Mouse (Mus musculus): ENCODE measurements around the gene Fiz1. TPM values are rescaled to one million over a fixed set of nuclear protein-coding genes. Genes with fewer than 3 reads are reported as not detected.

The Fiz1 gene
- polyA plus RNA-seq, 1 experiment from 2014 or later: 30.0 TPM

DNA sequence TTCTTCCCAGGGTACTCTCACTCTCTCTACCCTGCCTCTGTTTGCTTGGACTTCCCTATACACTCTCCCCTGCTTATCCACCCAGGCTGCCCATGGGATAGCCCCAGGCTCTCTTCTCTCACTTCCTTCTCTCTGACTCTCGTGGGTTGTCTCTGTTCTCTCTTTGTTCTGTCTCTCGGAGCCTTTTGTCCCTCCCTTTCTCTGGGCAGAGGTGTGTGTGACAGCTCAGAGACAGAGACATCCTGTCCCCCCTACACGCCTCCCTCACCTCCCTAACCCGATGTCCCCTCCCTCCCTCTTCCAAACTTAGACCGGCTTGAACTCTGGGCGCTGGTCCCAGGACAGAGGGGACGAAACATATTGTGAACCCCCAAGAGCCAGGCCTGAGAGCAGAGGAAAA is 42.8 kb downstream of the Fiz1 start:
- H3K9ac ChIP-seq: no peak overlapping the region
- WGBS: 34% methylated on average over 7 of the region's 7 CpGs
- ATAC-seq (ENCODE audit: low FRiP score) (no peak), DNase-seq (ENCODE audit: low spot score) (no peak)
- no peaks in the 10 kb centered on the region for H3K27me3 ChIP-seq (ENCODE audit: control insufficient read depth, insufficient read depth, low read length)
- H3K4me2 ChIP-seq (replicated peaks): no peak overlapping the region
- no peaks in the 10 kb centered on the region for H3K9me3 ChIP-seq (ENCODE audit: control insufficient read depth, low read length)
- H3K4me3 ChIP-seq (replicated peaks; ENCODE audit: low read length): no peak overlapping the region
- H3K27ac ChIP-seq: no peak overlapping the region
- H3K36me3 ChIP-seq (replicated peaks; ENCODE audit: control insufficient read depth, insufficient read depth): no peaks in the 10 kb centered on the region
- H3K4me1 ChIP-seq (replicated peaks; ENCODE audit: control insufficient read depth, insufficient read depth, low read length): no peaks in the 10 kb centered on the region

DNA sequence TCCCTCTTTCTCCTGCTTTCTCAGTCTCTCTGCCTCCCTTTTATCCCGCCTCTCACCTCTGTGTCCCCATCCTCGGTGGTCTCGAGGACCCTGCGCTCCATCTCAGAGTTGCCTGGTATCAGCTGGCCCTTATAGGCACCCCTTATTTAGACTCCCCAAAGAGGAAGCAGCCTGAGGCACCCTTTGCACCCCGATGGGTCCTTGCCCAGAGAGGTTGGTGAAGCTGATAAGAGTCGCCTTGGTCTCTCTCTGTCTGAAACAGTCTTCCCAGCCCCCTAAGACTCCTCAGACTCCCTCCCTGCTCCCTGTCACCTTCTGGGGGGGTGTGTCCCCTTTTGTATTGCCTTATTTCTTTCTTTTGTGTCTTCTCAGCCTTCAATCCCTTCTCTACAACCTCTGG is 43.4 kb downstream of the Fiz1 start, which contains the start of gene Sbk3:
TSS of gene Sbk3 (minus strand) at position 101 of the 400 bp plus-strand sequence.
- DNase-seq (ENCODE audit: low spot score): no peak
- 37% methylated on average over 6 of the region's 6 CpGs for WGBS
- Histone ChIP-seq H3K4me1 (replicated peaks; ENCODE audit: control insufficient read depth, insufficient read depth, low read length) (no peaks in the 10 kb centered on the region), H3K27me3 (ENCODE audit: control insufficient read depth, insufficient read depth, low read length) (no peaks in the 10 kb centered on the region), H3K9ac (no peak within 1 kb of the TSS), H3K9me3 (ENCODE audit: control insufficient read depth, low read length) (no peaks in the 10 kb centered on the region), H3K36me3 (replicated peaks; ENCODE audit: control insufficient read depth, insufficient read depth) (no peaks in the 10 kb centered on the region), H3K4me3 (replicated peaks; ENCODE audit: low read length) (no peak within 1 kb of the TSS), H3K27ac (no peak within 1 kb of the TSS), H3K4me2 (replicated peaks) (no peak within 1 kb of the TSS)
- ATAC-seq (ENCODE audit: low FRiP score): no peak

DNA sequence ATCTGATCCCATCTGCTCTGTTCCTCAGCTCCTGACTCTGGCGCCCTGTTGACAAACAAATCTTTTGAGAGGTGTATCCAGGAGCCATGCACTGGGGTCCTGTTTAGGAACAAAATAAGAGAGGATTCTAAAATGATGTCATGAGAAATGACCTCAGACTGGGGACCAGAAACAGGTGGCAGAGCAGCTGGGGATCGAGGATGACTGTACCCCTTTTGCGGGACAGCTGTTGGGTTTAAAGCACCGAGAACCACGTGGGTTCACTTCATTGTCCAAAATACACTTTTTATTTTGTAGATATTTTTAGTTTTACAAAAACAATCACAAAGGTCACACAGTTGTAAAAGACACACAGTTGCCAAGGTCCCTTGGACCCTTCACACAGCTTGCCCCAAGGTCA is 49.5 kb downstream of the Fiz1 start:
- WGBS: 84% methylated on average over 5 of the region's 5 CpGs

DNA sequence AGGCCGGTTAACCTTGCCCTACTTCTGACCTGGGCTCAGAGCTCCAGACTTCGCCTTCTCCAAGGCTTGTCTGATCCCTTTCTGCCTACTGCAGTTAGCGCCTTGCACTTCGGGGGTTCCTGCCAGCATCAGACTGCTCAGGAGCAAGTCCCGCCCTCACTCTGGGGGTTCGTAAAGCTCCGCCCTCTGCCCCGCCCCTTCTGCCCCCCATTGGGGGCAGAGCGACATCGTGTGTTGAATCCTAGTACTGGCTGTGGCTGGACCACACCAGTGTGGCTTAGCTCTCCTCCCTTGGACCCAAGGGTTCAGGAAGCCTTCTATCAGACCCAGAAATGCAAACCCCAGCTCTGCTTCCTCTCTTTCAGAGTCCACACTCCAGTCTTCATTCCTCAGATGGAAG is 50.2 kb downstream of the Fiz1 start, which contains the start of gene Sbk2:
TSS of gene Sbk2 (minus strand) at position 135 of the 400 bp plus-strand sequence.
- 7% methylated on average over 10 of the region's 10 CpGs for WGBS
- ATAC-seq (ENCODE audit: low FRiP score) (peak; percentile 64; the same call in 1 of the 2 replicates), DNase-seq (ENCODE audit: low spot score) (peak; percentile 44)
- Histone ChIP-seq H3K36me3 (replicated peaks; ENCODE audit: control insufficient read depth, insufficient read depth) (no peaks in the 10 kb centered on the region), H3K4me3 (replicated peaks; ENCODE audit: low read length) (no peak within 1 kb of the TSS), H3K9ac (no peak within 1 kb of the TSS), H3K4me2 (replicated peaks) (no peak within 1 kb of the TSS), H3K27ac (no peak within 1 kb of the TSS), H3K27me3 (ENCODE audit: control insufficient read depth, insufficient read depth, low read length) (no peaks in the 10 kb centered on the region), H3K9me3 (ENCODE audit: control insufficient read depth, low read length) (no peaks in the 10 kb centered on the region), H3K4me1 (replicated peaks; ENCODE audit: control insufficient read depth, insufficient read depth, low read length) (no peaks in the 10 kb centered on the region)

More for the DNA sequence above, 49.5 kb downstream of the Fiz1 start:
- no peaks in the 10 kb centered on the region for H3K36me3 ChIP-seq (replicated peaks; ENCODE audit: control insufficient read depth, insufficient read depth)
- no peak overlapping the region for H3K4me2 ChIP-seq (replicated peaks)
- H3K4me3 ChIP-seq (replicated peaks; ENCODE audit: low read length): no peak overlapping the region
- ATAC-seq (ENCODE audit: low FRiP score) (no peak), DNase-seq (ENCODE audit: low spot score) (no peak)
- no peaks in the 10 kb centered on the region for H3K27me3 ChIP-seq (ENCODE audit: control insufficient read depth, insufficient read depth, low read length)
- no peak overlapping the region for H3K9ac ChIP-seq
- no peak overlapping the region for H3K27ac ChIP-seq
- no peaks in the 10 kb centered on the region for H3K9me3 ChIP-seq (ENCODE audit: control insufficient read depth, low read length)
- no peaks in the 10 kb centered on the region for H3K4me1 ChIP-seq (replicated peaks; ENCODE audit: control insufficient read depth, insufficient read depth, low read length)

DNA sequence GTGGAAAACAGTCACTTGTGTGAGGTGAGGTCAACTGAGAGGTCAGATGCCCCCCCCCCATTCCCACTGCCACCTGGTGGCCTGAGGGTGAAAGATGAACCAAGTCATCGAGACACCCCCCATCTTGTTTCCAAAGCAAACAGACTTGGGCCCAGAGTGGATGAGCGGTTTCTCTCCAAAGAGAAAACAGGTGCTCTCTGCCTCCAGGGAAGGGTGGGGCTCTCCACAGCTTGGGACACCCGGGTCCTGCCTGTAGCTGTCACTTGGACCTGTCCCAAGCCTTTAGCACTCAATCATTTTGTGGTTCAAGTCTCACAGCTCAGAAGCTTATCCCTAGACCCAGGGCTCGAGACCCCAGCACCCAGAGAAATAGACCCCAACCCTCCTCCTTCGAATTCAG is 51.0 kb downstream of the Fiz1 start:
- DNase-seq (ENCODE audit: low spot score) (peak; percentile 19), ATAC-seq (ENCODE audit: low FRiP score) (no peak)
- Histone ChIP-seq H3K27me3 (ENCODE audit: control insufficient read depth, insufficient read depth, low read length) (no peaks in the 10 kb centered on the region), H3K4me1 (replicated peaks; ENCODE audit: control insufficient read depth, insufficient read depth, low read length) (no peaks in the 10 kb centered on the region), H3K9me3 (ENCODE audit: control insufficient read depth, low read length) (no peaks in the 10 kb centered on the region), H3K27ac (no peak overlapping the region), H3K9ac (no peak overlapping the region), H3K4me3 (replicated peaks; ENCODE audit: low read length) (no peak overlapping the region), H3K4me2 (replicated peaks) (no peak overlapping the region), H3K36me3 (replicated peaks; ENCODE audit: control insufficient read depth, insufficient read depth) (no peaks in the 10 kb centered on the region)
- WGBS: 77% methylated on average over 5 of the region's 5 CpGs

DNA sequence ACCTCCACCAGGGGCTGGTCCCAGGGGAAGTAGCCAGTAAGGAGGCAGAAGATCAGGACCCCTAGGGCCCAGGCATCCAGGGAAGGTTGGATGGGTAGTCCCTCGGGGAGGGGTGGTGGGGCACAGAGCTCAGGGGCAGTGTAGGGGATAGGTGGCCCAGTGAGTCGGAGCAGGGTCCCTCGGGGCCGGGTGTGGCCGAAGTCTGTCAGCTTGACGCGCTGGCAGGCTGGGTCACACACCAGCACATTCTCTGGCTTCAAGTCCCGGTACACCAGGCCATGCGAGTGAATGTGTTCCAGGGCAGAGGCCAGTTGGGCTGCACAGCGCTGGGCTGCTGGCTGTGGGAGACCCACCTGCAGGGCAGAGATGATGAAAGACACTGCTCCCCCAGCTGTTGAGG is 57.1 kb downstream of the Fiz1 start:
- Histone ChIP-seq H3K4me1 (replicated peaks; ENCODE audit: control insufficient read depth, insufficient read depth, low read length) (no peaks in the 10 kb centered on the region), H3K4me2 (replicated peaks) (no peak overlapping the region), H3K27ac (no peak overlapping the region), H3K9ac (no peak overlapping the region), H3K27me3 (ENCODE audit: control insufficient read depth, insufficient read depth, low read length) (no peaks in the 10 kb centered on the region), H3K36me3 (replicated peaks; ENCODE audit: control insufficient read depth, insufficient read depth) (no peaks in the 10 kb centered on the region), H3K9me3 (ENCODE audit: control insufficient read depth, low read length) (no peaks in the 10 kb centered on the region), H3K4me3 (replicated peaks; ENCODE audit: low read length) (no peak overlapping the region)
- ATAC-seq (ENCODE audit: low FRiP score) (no peak), DNase-seq (ENCODE audit: low spot score) (no peak)
- WGBS: 86% methylated on average over 10 of the region's 10 CpGs

Other genes starting within 250 kb of the Fiz1 start
- not detected in 2 replicates for gene Fam71e2, start 243.4 kb downstream of the Fiz1 start, polyA plus RNA-seq (2014; fragmentation: Nextera tagmentation; extraction: Ambion mirVana)
- gene Il11, start 231.8 kb downstream of the Fiz1 start, polyA plus RNA-seq (2014; fragmentation: Nextera tagmentation; extraction: Ambion mirVana): 0.35 and 0.41 TPM in 2 replicates
- not detected in 2 replicates for gene Tmem190, start 231.8 kb downstream of the Fiz1 start, polyA plus RNA-seq (2014; fragmentation: Nextera tagmentation; extraction: Ambion mirVana)
- gene Tmem238, start 225.0 kb downstream of the Fiz1 start, polyA plus RNA-seq (2014; fragmentation: Nextera tagmentation; extraction: Ambion mirVana): 3.2 and 4.1 TPM in 2 replicates
- gene Rpl28, start 221.8 kb downstream of the Fiz1 start, polyA plus RNA-seq (2014; fragmentation: Nextera tagmentation; extraction: Ambion mirVana): 175 and 192 TPM in 2 replicates
- gene Ube2s, start 202.1 kb downstream of the Fiz1 start, polyA plus RNA-seq (2014; fragmentation: Nextera tagmentation; extraction: Ambion mirVana): 285 and 293 TPM in 2 replicates
- 13.1 and 15.6 TPM in 2 replicates for gene Shisa7, start 170.0 kb downstream of the Fiz1 start, polyA plus RNA-seq (2014; fragmentation: Nextera tagmentation; extraction: Ambion mirVana)
- 2.8 and 3.7 TPM in 2 replicates for gene Isoc2b, start 144.4 kb downstream of the Fiz1 start, polyA plus RNA-seq (2014; fragmentation: Nextera tagmentation; extraction: Ambion mirVana)
- gene Isoc2a, start 137.5 kb downstream of the Fiz1 start, polyA plus RNA-seq (2014; fragmentation: Nextera tagmentation; extraction: Ambion mirVana): 0.47 and 0.82 TPM in 2 replicates
- 0.25 and 0.43 TPM in 2 replicates for gene Gm36210, start 108.2 kb downstream of the Fiz1 start, polyA plus RNA-seq (2014; fragmentation: Nextera tagmentation; extraction: Ambion mirVana)
- gene Zfp628, start 99.5 kb downstream of the Fiz1 start, polyA plus RNA-seq (2014; fragmentation: Nextera tagmentation; extraction: Ambion mirVana): 3.6 and 4.2 TPM in 2 replicates
- gene Nat14, start 92.7 kb downstream of the Fiz1 start, polyA plus RNA-seq (2014; fragmentation: Nextera tagmentation; extraction: Ambion mirVana): 23.3 and 23.6 TPM in 2 replicates
- gene Ssc5d, start 88.9 kb downstream of the Fiz1 start, polyA plus RNA-seq (2014; fragmentation: Nextera tagmentation; extraction: Ambion mirVana): 0.74 and 0.82 TPM in 2 replicates
- gene Sbk2, start 50.3 kb downstream of the Fiz1 start, polyA plus RNA-seq (2014; fragmentation: Nextera tagmentation; extraction: Ambion mirVana): 0.21 TPM in 1 of 2 replicates, not detected in the other
- 0.39 and 0.67 TPM in 2 replicates for gene Sbk3, start 43.5 kb downstream of the Fiz1 start, polyA plus RNA-seq (2014; fragmentation: Nextera tagmentation; extraction: Ambion mirVana)
- 51.5 and 55.4 TPM in 2 replicates for gene Zfp579, start 18.5 kb downstream of the Fiz1 start, polyA plus RNA-seq (2014; fragmentation: Nextera tagmentation; extraction: Ambion mirVana)
- gene Zfp524, start 282 bp downstream of the Fiz1 start, polyA plus RNA-seq (2014; fragmentation: Nextera tagmentation; extraction: Ambion mirVana): 8.9 and 9.2 TPM in 2 replicates
- gene Gm44973, start 799 bp upstream of the Fiz1 start, polyA plus RNA-seq (2014; fragmentation: Nextera tagmentation; extraction: Ambion mirVana): not detected in 2 replicates
- 6.6 and 7.2 TPM in 2 replicates for gene Zfp865, start 5.7 kb upstream of the Fiz1 start, polyA plus RNA-seq (2014; fragmentation: Nextera tagmentation; extraction: Ambion mirVana)
- gene Ccdc106, start 5.9 kb upstream of the Fiz1 start, polyA plus RNA-seq (2014; fragmentation: Nextera tagmentation; extraction: Ambion mirVana): 53.3 and 60.1 TPM in 2 replicates
- gene 4632433K11Rik, start 19.4 kb upstream of the Fiz1 start, polyA plus RNA-seq (2014; fragmentation: Nextera tagmentation; extraction: Ambion mirVana): not detected in 2 replicates
- gene Zfp784, start 23.7 kb upstream of the Fiz1 start, polyA plus RNA-seq (2014; fragmentation: Nextera tagmentation; extraction: Ambion mirVana): 7.0 and 8.9 TPM in 2 replicates
- 105 and 110 TPM in 2 replicates for gene Zfp580, start 36.8 kb upstream of the Fiz1 start, polyA plus RNA-seq (2014; fragmentation: Nextera tagmentation; extraction: Ambion mirVana)
- 96.6 and 103 TPM in 2 replicates for gene U2af2, start 47.4 kb upstream of the Fiz1 start, polyA plus RNA-seq (2014; fragmentation: Nextera tagmentation; extraction: Ambion mirVana)
- 116 and 124 TPM in 2 replicates for gene Epn1, start 65.5 kb upstream of the Fiz1 start, polyA plus RNA-seq (2014; fragmentation: Nextera tagmentation; extraction: Ambion mirVana)
- not detected in 2 replicates for gene Rfpl4, start 102.3 kb upstream of the Fiz1 start, polyA plus RNA-seq (2014; fragmentation: Nextera tagmentation; extraction: Ambion mirVana)
- 0.63 and 0.64 TPM in 2 replicates for gene Rasl2-9, start 111.3 kb upstream of the Fiz1 start, polyA plus RNA-seq (2014; fragmentation: Nextera tagmentation; extraction: Ambion mirVana)
- 0.08 TPM in 1 of 2 replicates, not detected in the other for gene Vmn1r55, start 135.0 kb upstream of the Fiz1 start, polyA plus RNA-seq (2014; fragmentation: Nextera tagmentation; extraction: Ambion mirVana)
- not detected in 2 replicates for gene Vmn1r56, start 182.1 kb upstream of the Fiz1 start, polyA plus RNA-seq (2014; fragmentation: Nextera tagmentation; extraction: Ambion mirVana)
- gene Vmn1r57, start 203.8 kb upstream of the Fiz1 start, polyA plus RNA-seq (2014; fragmentation: Nextera tagmentation; extraction: Ambion mirVana): not detected in 2 replicates